Mouse (Mus musculus): ENCODE results near the gene Zfx.

- TF ChIP-seq CEBPB (IDR thresholded peaks at IDR 0.05; ENCODE audit: insufficient read depth, poor library complexity, severe bottlenecking) (no peak), MAX (IDR thresholded peaks at IDR 0.05; ENCODE audit: low read depth) (no peak), POLR2A (IDR thresholded peaks at IDR 0.05; ENCODE audit: insufficient read length, low read depth) (no peak), POLR2AphosphoS2 (IDR thresholded peaks at IDR 0.05; ENCODE audit: insufficient read length, low read depth) (no peak), TCF12 (IDR thresholded peaks at IDR 0.05; ENCODE audit: insufficient read depth, poor library complexity, severe bottlenecking) (no peak)
Measured at GRCm38 (mm10) chrX:94100561-94100960, 22.9 kb downstream of the Zfx start.
